Mouse (Mus musculus) ES-E14 (cell line): Measurements from ENCODE around the gene Hoxb4. TPM values are rescaled to one million over a fixed set of nuclear protein-coding genes. Genes with fewer than 3 reads are reported as not detected.

ENCODE experiments used
- DNase-seq: peaks from one replicate; pipeline ENCODE4 v3.0.0-alpha.2; 2013; ENCODE audit warnings: low read depth, low spot score
- H3K27ac ChIP-seq: 2 replicates; pipeline ENCODE4 v1.5.1; 2012; ENCODE audit warnings: low read depth, mild to moderate bottlenecking, low read length, moderate library complexity, mixed read lengths; ENCODE audit not compliant: poor library complexity, insufficient read depth, severe bottlenecking
- H3K36me3 ChIP-seq: 2 replicates; pipeline ENCODE4 v1.6.1; 2012; ENCODE audit warnings: mild to moderate bottlenecking, low read length, moderate library complexity, mixed read lengths; ENCODE audit not compliant: control insufficient read depth, poor library complexity, insufficient read depth, severe bottlenecking
- H3K4me1 ChIP-seq, 2 experiments: fragments of 150-350 bp in 1 of 2; sonication (generic) in 1 of 2; 2 replicates each; pipeline ENCODE4 v1.6.1; 2012; ENCODE audit warnings: low read length in 2 of 2, mild to moderate bottlenecking in 1 of 2, mixed read lengths in 1 of 2; ENCODE audit not compliant: control insufficient read depth in 2 of 2, insufficient read depth in 2 of 2, poor library complexity in 1 of 2
- H3K4me3 ChIP-seq, 2 experiments: fragments of 150-350 bp in 1 of 2; sonication (generic) in 1 of 2; 2 replicates each; pipeline ENCODE4 v1.5.1; 2012; ENCODE audit warnings: low read length in 2 of 2, low read depth in 1 of 2, mild to moderate bottlenecking in 1 of 2, mixed read lengths in 1 of 2; ENCODE audit not compliant: insufficient read depth in 1 of 2, poor library complexity in 1 of 2, severe bottlenecking in 1 of 2
- H3K9ac ChIP-seq: 2 replicates; pipeline ENCODE4 v1.6.1; 2012; ENCODE audit warnings: low read depth, mild to moderate bottlenecking, low read length, mixed read lengths; ENCODE audit not compliant: poor library complexity, insufficient read depth, severe bottlenecking
- H3K9me3 ChIP-seq: fragments of 150-350 bp; sonication (generic); 2 replicates; pipeline ENCODE4 v1.6.1; 2012; ENCODE audit warnings: low read depth, mild to moderate bottlenecking, low read length; ENCODE audit not compliant: control insufficient read depth, insufficient read depth
- CHD2 ChIP-seq: IDR thresholded peaks from 2 replicates; pipeline ENCODE4 v1.6.1; 2014; ENCODE audit warnings: mild to moderate bottlenecking, low read depth, low read length, inconsistent platforms
- HCFC1 ChIP-seq: IDR thresholded peaks from 2 replicates; pipeline ENCODE4 v1.6.1; 2012; ENCODE audit warnings: low read length, inconsistent platforms, borderline replicate concordance; ENCODE audit not compliant: insufficient read depth
- MAFK ChIP-seq: IDR thresholded peaks from 2 replicates; pipeline ENCODE4 v1.6.1; 2014; ENCODE audit warnings: mild to moderate bottlenecking, low read depth, low read length, inconsistent platforms; ENCODE audit not compliant: insufficient read depth
- ZC3H11A ChIP-seq: IDR thresholded peaks from 2 replicates; pipeline ENCODE4 v1.6.1; 2012; ENCODE audit warnings: low read depth, mild to moderate bottlenecking, inconsistent platforms, low read length, borderline replicate concordance
- ZNF384 ChIP-seq: IDR thresholded peaks from 2 replicates; pipeline ENCODE4 v1.6.1; 2012; ENCODE audit warnings: low read depth, low read length, inconsistent platforms
- in situ Hi-C, 2 experiments: fragments of 600-800 bp; cut with MboI; formaldehyde crosslinking; loops; one replicate each; pipeline ENCODE4 v1.15.1; 2025; ENCODE audit warnings: low sequenced_read_pairs in 2 of 2, inconsistent platforms in 1 of 2; ENCODE audit not compliant: unreplicated experiment in 2 of 2
- total RNA-seq: library from RNA; depleted of rRNA; stranded (reverse); fragments of 300-350 nt; gene quantifications from 2 replicates; pipeline ENCODE4 v1.2.3, GENCODE M21; 2012

Gene Hoxb4
- total RNA-seq, 1 experiment: 1.2 TPM

GRCm38 (mm10) chr11:96284774-96285734 lies 33.0 kb upstream of the Hoxb4 start:
- Histone ChIP-seq H3K27ac (no peak overlapping the region), H3K4me3 (0 out of 4 replicates have a peak overlapping the region, but pooled peaks of 1 of the 2 experiments have one; percentile 17), H3K36me3 (no peaks in the 10 kb centered on the region), H3K9ac (no peak overlapping the region), H3K9me3 (no peaks in the 10 kb centered on the region), H3K4me1 (peaks cover 0 to 9% of the 10 kb centered on the region in 2 experiments; a peak in 1 of 4 replicates)
- TF ChIP-seq ZNF384: no peak
- DNase-seq: no peak
- in situ Hi-C loops: loop anchor here (5.0 to 25.0 kb wide), 3 partner anchors 42 to 577 kb away; no protein-coding TSS in a partner anchor

GRCm38 (mm10) chr11:96285771-96286738 lies 32.0 kb upstream of the Hoxb4 start, which contains the start of gene Hoxb7:
Gene Hoxb7 (plus strand): TSS chr11:96286623.
- in situ Hi-C loops: loop anchor here in 1 of 2 experiments (10.0 to 25.0 kb wide), 2 partner anchors 49 to 576 kb away; no protein-coding TSS in a partner anchor
- H3K4me1 ChIP-seq: peaks cover 0 to 9% of the 10 kb centered on the region in 2 experiments; a peak in 1 of 4 replicates
- H3K4me3 ChIP-seq: peak within 1 kb of the TSS; percentile 25 to 67
- DNase-seq: no peak
- no peaks in the 10 kb centered on the region for H3K36me3 ChIP-seq
- no peak for TF ChIP-seq MAFK
- no peak for TF ChIP-seq ZC3H11A
- no peak for TF ChIP-seq HCFC1
- TF ChIP-seq CHD2: no peak
- TF ChIP-seq ZNF384: no peak
- no peak within 1 kb of the TSS for H3K9ac ChIP-seq
- H3K27ac ChIP-seq: no peak within 1 kb of the TSS
- H3K9me3 ChIP-seq: no peaks in the 10 kb centered on the region

GRCm38 (mm10) chr11:96286739-96287385 lies 31.2 kb upstream of the Hoxb4 start:
- no peaks in the 10 kb centered on the region for H3K36me3 ChIP-seq
- peaks cover 0 to 9% of the 10 kb centered on the region in 2 experiments; a peak in 1 of 4 replicates for H3K4me1 ChIP-seq
- in situ Hi-C loops: loop anchor here in 1 of 2 experiments (10.0 to 25.0 kb wide), 2 partner anchors 48 to 575 kb away; no protein-coding TSS in a partner anchor
- peak overlapping the region; percentile 25 to 67 for H3K4me3 ChIP-seq
- H3K27ac ChIP-seq: no peak overlapping the region
- no peak for DNase-seq
- H3K9me3 ChIP-seq: no peaks in the 10 kb centered on the region
- H3K9ac ChIP-seq: no peak overlapping the region
- TF ChIP-seq CHD2 (no peak), ZNF384 (no peak), HCFC1 (no peak), MAFK (no peak), ZC3H11A (no peak)

- H3K27ac ChIP-seq: no peak overlapping the region
- peak overlapping the region in 1 of 2 experiments; percentile 67; a peak in 2 of 4 replicates for H3K4me3 ChIP-seq
Measured at GRCm38 (mm10) chr11:96287411-96287810, 30.7 kb upstream of the Hoxb4 start.

More at GRCm38 (mm10) chr11:96287411-96287810, 30.7 kb upstream of the Hoxb4 start:
- TF ChIP-seq MAFK (no peak), HCFC1 (no peak), CHD2 (no peak), ZC3H11A (no peak), ZNF384 (no peak)
- in situ Hi-C loops: loop anchor here in 1 of 2 experiments (10.0 to 25.0 kb wide), 2 partner anchors 47 to 575 kb away; no protein-coding TSS in a partner anchor
- DNase-seq: no peak
- H3K9me3 ChIP-seq: no peaks in the 10 kb centered on the region
- H3K9ac ChIP-seq: no peak overlapping the region
- no peaks in the 10 kb centered on the region for H3K36me3 ChIP-seq
- H3K4me1 ChIP-seq: peaks cover 0 to 9% of the 10 kb centered on the region in 2 experiments; a peak in 1 of 4 replicates
